Mouse (Mus musculus) stomach, embryonic 15.5 days (tissue): ENCODE measurements around the gene Fgf18. TPM values are rescaled to one million over a fixed set of nuclear protein-coding genes. Genes with fewer than 3 reads are reported as not detected.
A peak's percentile ranks its signal among the peaks of the same experiment; 100 is the strongest.

Experiments
- ATAC-seq: fragments of 200-750 bp; cut with Nextera tagmentation; 2 replicates; pipeline ENCODE4 v1.8.0; 2017; ENCODE audit warnings: low read depth, moderate number of reproducible peaks, moderate TSS enrichment; ENCODE audit not compliant: insufficient read depth, low FRiP score
- H3K27ac ChIP-seq: fragments of 300-500 bp; sonication (generic); 2 replicates; pipeline ENCODE4 v1.5.1; 2015; ENCODE audit warnings: mild to moderate bottlenecking, inconsistent platforms
- H3K27me3 ChIP-seq: fragments of 300-500 bp; sonication (generic); replicated peaks from 2 replicates; pipeline ENCODE4 v1.6.1; 2015; ENCODE audit warnings: inconsistent platforms
- H3K36me3 ChIP-seq: fragments of 300-500 bp; sonication (generic); 2 replicates; pipeline ENCODE4 v1.6.1; 2015; ENCODE audit warnings: inconsistent platforms
- H3K4me1 ChIP-seq: fragments of 300-500 bp; sonication (generic); 2 replicates; pipeline ENCODE4 v1.6.1; 2015; ENCODE audit warnings: inconsistent platforms
- H3K4me2 ChIP-seq: fragments of 300-500 bp; sonication (generic); 2 replicates; pipeline ENCODE4 v1.6.1; 2015; ENCODE audit warnings: mild to moderate bottlenecking, inconsistent platforms
- H3K4me3 ChIP-seq: fragments of 300-500 bp; sonication (generic); replicated peaks from 2 replicates; pipeline ENCODE4 v1.5.1; 2015; ENCODE audit warnings: inconsistent platforms
- H3K9ac ChIP-seq: fragments of 300-500 bp; sonication (generic); 2 replicates; pipeline ENCODE4 v1.6.1; 2015; ENCODE audit warnings: inconsistent platforms
- H3K9me3 ChIP-seq: fragments of 300-500 bp; sonication (generic); 2 replicates; pipeline ENCODE4 v1.6.1; 2016; ENCODE audit warnings: inconsistent platforms
- WGBS: fragments of 180-500 bp; shearing (Covaris S2); methylation state at CpG from one replicate; pipeline ENCODE4 v1.1.7; 2015; 5-methylcytosine and 5-hydroxymethylcytosine counted together
- polyA plus RNA-seq: library from polyadenylated mRNA; unstranded; fragments of >200 nt; fragmentation: Nextera tagmentation; extraction: Ambion mirVana; gene quantifications from 2 replicates; pipeline ENCODE4 v1.2.1, GENCODE M21; 2015

Gene Fgf18
- polyA plus RNA-seq: 3.7 and 4.1 TPM in 2 replicates

- under 1% methylated on average over 34 of the region's 53 CpGs for WGBS
- peak within 1 kb of the TSS; percentile 18; the same call in 1 of the 2 replicates for H3K27ac ChIP-seq
- H3K9ac ChIP-seq: peak within 1 kb of the TSS; percentile 25; the same call in 1 of the 2 replicates
Observed at GRCm38 (mm10) chr11:33147171-33147571, at the start of gene Fgf18. Gene Fgf18 (minus strand): TSS chr11:33147400.

DNA sequence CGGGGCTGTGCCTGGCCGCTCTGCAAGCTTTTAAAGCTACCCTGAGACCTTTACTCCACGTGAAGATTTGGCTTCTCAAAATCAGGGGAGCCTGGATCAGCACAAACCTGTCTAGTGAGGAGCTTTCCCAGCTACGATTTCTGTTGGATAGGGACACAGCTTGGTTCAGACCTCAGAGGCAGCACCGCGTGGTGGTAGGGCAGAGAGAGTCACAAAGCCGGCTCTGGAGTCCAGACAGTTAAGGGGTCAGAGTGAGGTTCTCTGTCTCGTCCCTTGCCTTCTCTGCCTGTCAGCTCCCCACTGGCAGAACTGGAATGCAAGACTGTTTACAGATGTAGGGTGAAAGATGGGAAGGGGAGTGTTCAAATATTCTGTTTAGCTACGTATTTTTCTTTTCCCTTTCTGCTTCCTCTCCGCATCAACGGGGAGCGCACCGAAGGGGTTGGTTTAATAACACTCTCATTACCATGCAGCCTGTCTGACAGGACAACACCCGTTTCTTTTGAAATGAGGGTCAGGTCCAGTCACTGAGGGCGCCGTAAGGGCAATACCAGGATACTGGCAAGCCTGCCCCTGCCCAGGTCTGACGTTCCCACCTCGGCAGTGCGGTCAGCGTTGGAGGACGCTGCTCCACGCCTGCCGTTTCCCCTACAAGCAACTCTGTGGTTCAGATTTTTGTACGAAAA is 49.4 kb upstream of the Fgf18 start:
- peaks cover 89% of the 10 kb centered on the region for H3K27me3 ChIP-seq
- no peak for ATAC-seq
- no peaks in the 10 kb centered on the region for H3K36me3 ChIP-seq
- H3K27ac ChIP-seq: no peak overlapping the region
- H3K4me2 ChIP-seq: no peak overlapping the region
- WGBS: 13% methylated on average over 24 of the region's 24 CpGs
- H3K4me1 ChIP-seq: peaks cover 26% of the 10 kb centered on the region
- H3K4me3 ChIP-seq: no peak overlapping the region
- no peaks in the 10 kb centered on the region for H3K9me3 ChIP-seq
- no peak overlapping the region for H3K9ac ChIP-seq

More at GRCm38 (mm10) chr11:33147171-33147571, at the start of gene Fgf18:
- Histone ChIP-seq H3K4me2 (peak within 1 kb of the TSS; percentile 97), H3K4me3 (peak within 1 kb of the TSS; percentile 55), H3K4me1 (peaks cover 29% of the 10 kb centered on the region), H3K9me3 (no peaks in the 10 kb centered on the region), H3K27me3 (peaks cover 28% of the 10 kb centered on the region; the same call in 1 of the 2 replicates), H3K36me3 (peaks cover 10% of the 10 kb centered on the region; the same call in 1 of the 2 replicates)
- peak; percentile 6; the same call in 1 of the 2 replicates for ATAC-seq

- peaks cover 18% of the 10 kb centered on the region for H3K4me1 ChIP-seq
- WGBS: 5% methylated on average over 25 of the region's 25 CpGs
- H3K9ac ChIP-seq: no peak overlapping the region
- H3K4me3 ChIP-seq: no peak overlapping the region
- no peaks in the 10 kb centered on the region for H3K36me3 ChIP-seq
- peaks cover 88% of the 10 kb centered on the region for H3K27me3 ChIP-seq
- no peak overlapping the region for H3K4me2 ChIP-seq
- H3K9me3 ChIP-seq: no peaks in the 10 kb centered on the region
- no peak for ATAC-seq
- no peak overlapping the region for H3K27ac ChIP-seq
Observed at GRCm38 (mm10) chr11:33195531-33196446, 48.6 kb upstream of the Fgf18 start.

DNA sequence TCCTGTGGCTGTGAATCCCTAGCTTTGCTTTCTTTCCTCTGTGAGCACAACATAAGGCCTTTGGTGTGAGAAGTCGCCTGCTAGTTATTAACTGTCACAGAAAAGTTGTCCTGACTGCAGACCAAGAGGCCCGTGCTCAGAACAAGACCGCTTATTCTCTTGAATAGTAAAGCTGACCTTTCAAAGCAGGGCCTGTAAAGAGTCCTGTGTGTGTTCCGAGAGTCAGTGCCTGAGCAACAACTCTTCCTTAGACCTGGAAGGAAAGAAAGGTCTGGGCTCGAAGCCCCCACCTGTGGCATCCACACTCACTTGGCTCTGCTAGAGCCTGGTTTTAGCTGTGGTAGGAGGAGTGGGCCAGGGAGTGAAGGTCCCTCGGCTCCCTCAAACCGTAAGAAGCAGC is 47.9 kb upstream of the Fgf18 start:
- ATAC-seq: no peak
- Histone ChIP-seq H3K9me3 (no peaks in the 10 kb centered on the region), H3K9ac (no peak overlapping the region), H3K36me3 (no peaks in the 10 kb centered on the region), H3K27ac (no peak overlapping the region), H3K27me3 (peaks cover 81% of the 10 kb centered on the region), H3K4me2 (no peak overlapping the region), H3K4me1 (peaks cover 11% of the 10 kb centered on the region; the same call in 1 of the 2 replicates), H3K4me3 (no peak overlapping the region)
- WGBS: 33% methylated on average over 7 of the region's 7 CpGs

- Histone ChIP-seq H3K9me3 (no peaks in the 10 kb centered on the region), H3K4me2 (no peak overlapping the region; the same call in 1 of the 2 replicates), H3K27me3 (peaks cover 67% of the 10 kb centered on the region), H3K27ac (no peak overlapping the region), H3K36me3 (no peaks in the 10 kb centered on the region), H3K4me3 (no peak overlapping the region), H3K9ac (no peak overlapping the region), H3K4me1 (0 out of 2 replicates have a peak, but pooled peaks cover 4% of the 10 kb centered on the region)
- ATAC-seq: no peak
- WGBS: 2% methylated on average over 12 of the region's 12 CpGs
Observed at GRCm38 (mm10) chr11:33193695-33194094, 46.5 kb upstream of the Fgf18 start.

GRCm38 (mm10) chr11:33181804-33182203 is 34.6 kb upstream of the Fgf18 start:
- Histone ChIP-seq H3K36me3 (no peaks in the 10 kb centered on the region), H3K4me3 (no peak overlapping the region), H3K9ac (no peak overlapping the region), H3K4me2 (no peak overlapping the region), H3K27me3 (peaks cover 17% of the 10 kb centered on the region), H3K27ac (no peak overlapping the region), H3K4me1 (0 out of 2 replicates have a peak, but pooled peaks cover 9% of the 10 kb centered on the region), H3K9me3 (no peaks in the 10 kb centered on the region)
- no peak for ATAC-seq
- 78% methylated on average over 3 of the region's 3 CpGs for WGBS

- 5% methylated on average over 18 of the region's 18 CpGs for WGBS
- Histone ChIP-seq H3K9me3 (no peaks in the 10 kb centered on the region), H3K36me3 (no peaks in the 10 kb centered on the region), H3K27ac (no peak overlapping the region), H3K9ac (no peak overlapping the region), H3K4me1 (0 out of 2 replicates have a peak, but pooled peaks cover 9% of the 10 kb centered on the region), H3K4me2 (peak overlapping the region; percentile 46), H3K4me3 (peak overlapping the region; percentile 17; the same call in 1 of the 2 replicates), H3K27me3 (peaks cover 15% of the 10 kb centered on the region)
- ATAC-seq: no peak
Observed at GRCm38 (mm10) chr11:33180701-33181116, 33.5 kb upstream of the Fgf18 start.

DNA sequence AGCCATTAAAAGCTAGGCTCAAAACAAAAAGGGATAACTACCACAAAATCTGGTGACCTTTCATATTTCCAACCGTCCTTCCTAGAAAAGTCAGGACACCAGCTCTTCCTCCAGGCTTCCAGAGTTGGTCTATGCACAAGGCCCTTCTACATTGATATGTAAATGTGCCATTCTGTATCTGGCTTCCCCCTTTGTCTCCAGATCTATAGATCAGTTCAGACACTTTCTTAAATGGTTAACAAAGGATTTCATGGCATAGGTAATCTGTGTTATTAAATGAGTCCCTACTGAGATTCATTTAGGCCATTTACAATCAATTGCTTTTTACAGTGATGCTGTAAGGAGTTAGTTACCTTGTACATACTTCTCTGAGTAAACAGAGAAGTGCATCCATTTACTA is 32.6 kb upstream of the Fgf18 start:
- Histone ChIP-seq H3K4me2 (no peak overlapping the region), H3K27ac (no peak overlapping the region), H3K4me1 (0 out of 2 replicates have a peak, but pooled peaks cover 9% of the 10 kb centered on the region), H3K36me3 (no peaks in the 10 kb centered on the region), H3K9me3 (no peaks in the 10 kb centered on the region), H3K27me3 (peaks cover 15% of the 10 kb centered on the region), H3K4me3 (no peak overlapping the region), H3K9ac (no peak overlapping the region)
- WGBS: 67% methylated on average over 1 of the region's 1 CpGs
- ATAC-seq: no peak

DNA sequence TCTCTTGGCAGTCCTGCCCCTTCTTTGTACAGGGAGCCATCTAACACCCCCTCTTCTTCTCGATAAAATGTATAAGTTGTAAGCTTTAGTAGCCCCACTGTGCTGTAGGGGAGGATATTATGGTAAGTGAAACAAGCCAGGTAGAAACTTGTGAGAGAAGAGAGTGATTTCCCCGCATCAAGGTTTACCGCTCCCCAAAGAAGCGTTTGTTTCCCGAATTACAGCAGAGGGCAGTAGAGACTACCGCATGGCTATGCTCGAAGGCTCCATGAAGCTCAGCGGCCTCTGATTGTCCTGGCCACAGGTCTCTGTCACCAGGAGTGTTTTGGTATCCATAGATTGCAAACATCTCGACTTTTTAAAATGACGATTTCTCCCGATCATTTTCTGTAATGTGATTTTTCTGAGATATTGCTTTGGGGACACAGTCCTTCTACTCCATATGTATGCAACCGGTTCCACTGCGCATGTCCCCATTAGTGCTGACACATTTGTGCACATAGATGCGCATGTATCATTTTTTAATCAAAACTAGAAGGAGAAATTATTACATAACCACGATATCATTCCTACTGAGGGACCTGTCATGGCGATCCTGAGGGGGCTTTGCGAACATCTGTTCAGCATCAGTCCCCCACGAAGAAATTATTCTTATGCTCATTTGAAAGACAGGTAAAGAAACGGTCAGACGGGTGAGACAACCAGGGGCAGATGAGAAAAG is 29.5 kb upstream of the Fgf18 start:
- peaks cover 20% of the 10 kb centered on the region for H3K27me3 ChIP-seq
- no peak for ATAC-seq
- no peak overlapping the region for H3K27ac ChIP-seq
- H3K4me3 ChIP-seq: no peak overlapping the region
- H3K9me3 ChIP-seq: no peaks in the 10 kb centered on the region
- H3K36me3 ChIP-seq: no peaks in the 10 kb centered on the region
- H3K4me2 ChIP-seq: no peak overlapping the region
- WGBS: 33% methylated on average over 20 of the region's 20 CpGs
- no peak overlapping the region for H3K9ac ChIP-seq
- H3K4me1 ChIP-seq: 0 out of 2 replicates have a peak, but pooled peaks cover 9% of the 10 kb centered on the region

GRCm38 (mm10) chr11:33175768-33176167 is 28.6 kb upstream of the Fgf18 start:
- Histone ChIP-seq H3K27me3 (peaks cover 19% of the 10 kb centered on the region; the same call in 1 of the 2 replicates), H3K4me1 (0 out of 2 replicates have a peak, but pooled peaks cover 5% of the 10 kb centered on the region), H3K4me2 (no peak overlapping the region), H3K9ac (no peak overlapping the region), H3K36me3 (no peaks in the 10 kb centered on the region), H3K27ac (no peak overlapping the region), H3K4me3 (no peak overlapping the region), H3K9me3 (no peaks in the 10 kb centered on the region)
- 48% methylated on average over 3 of the region's 3 CpGs for WGBS
- no peak for ATAC-seq

DNA sequence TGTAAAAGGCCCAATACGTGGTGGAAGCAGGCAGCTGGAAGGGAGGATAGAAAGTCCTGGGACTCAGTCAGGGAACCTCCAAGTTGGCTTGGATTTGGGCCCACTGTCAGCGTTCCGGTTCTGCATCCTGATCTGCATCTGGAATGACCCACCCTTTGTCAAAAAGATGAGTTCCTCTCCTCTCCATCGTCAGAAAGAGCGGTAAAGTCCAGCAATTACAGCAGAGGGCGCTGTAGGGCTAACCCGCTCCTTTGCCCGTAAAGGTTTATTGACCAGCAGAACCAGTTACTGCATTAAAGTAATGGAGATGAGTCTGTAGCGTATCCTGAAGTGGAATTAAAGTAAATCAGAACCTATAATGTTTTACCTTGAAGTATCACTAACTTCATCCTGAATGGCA is 23.3 kb upstream of the Fgf18 start:
- Histone ChIP-seq H3K36me3 (no peaks in the 10 kb centered on the region), H3K27ac (no peak overlapping the region), H3K4me3 (no peak overlapping the region), H3K4me2 (no peak overlapping the region), H3K27me3 (0 out of 2 replicates have a peak, but pooled peaks cover 5% of the 10 kb centered on the region), H3K4me1 (no peaks in the 10 kb centered on the region), H3K9ac (no peak overlapping the region), H3K9me3 (no peaks in the 10 kb centered on the region)
- ATAC-seq: no peak
- 19% methylated on average over 9 of the region's 9 CpGs for WGBS
